Mouse (Mus musculus): ENCODE results near the gene Olfr644. TPM values are rescaled to one million over a fixed set of nuclear protein-coding genes. Genes with fewer than 3 reads are reported as not detected.

Gene Olfr644
- total RNA-seq (2023): not detected

GRCm38 (mm10) chr7:104071769-104072168 lies at the start of gene Olfr644:
Gene Olfr644, minus strand, starts transcription at chr7:104071869.

GRCm38 (mm10) chr7:104104757-104104972 lies 33.0 kb upstream of the Olfr644 start, which contains the start of gene Olfr646:
Gene Olfr646, plus strand, starts transcription at chr7:104104873.

GRCm38 (mm10) chr7:104085365-104085764 lies 13.7 kb upstream of the Olfr644 start, which contains the start of gene Olfr645:
Gene Olfr645, minus strand, starts transcription at chr7:104085465.

GRCm38 (mm10) chr7:104061345-104061744 lies 10.3 kb downstream of the Olfr644 start, which contains the start of gene 4930516K23Rik:
Gene 4930516K23Rik, minus strand, starts transcription at chr7:104061445.

GRCm38 (mm10) chr7:104052566-104052965 lies 19.1 kb downstream of the Olfr644 start, which contains the start of gene Olfr642:
Gene Olfr642, minus strand, starts transcription at chr7:104052666.

GRCm38 (mm10) chr7:104035145-104035544 lies 36.5 kb downstream of the Olfr644 start, which contains the start of gene Olfr641:
Gene Olfr641, plus strand, starts transcription at chr7:104035445.

GRCm38 (mm10) chr7:104025473-104025872 lies 46.2 kb downstream of the Olfr644 start, which contains the start of gene Olfr640:
Gene Olfr640, minus strand, starts transcription at chr7:104025573.

GRCm38 (mm10) chr7:104017203-104017602 lies 54.5 kb downstream of the Olfr644 start, which contains the start of gene Olfr639:
Gene Olfr639, minus strand, starts transcription at chr7:104017303.

Other genes with a start within 250 kb of the Olfr644 start
- 2,802 TPM for gene Hbb-bs, start 243.8 kb downstream of the Olfr644 start, total RNA-seq (2023)
- not detected for gene Hbb-bh2, start 231.3 kb downstream of the Olfr644 start, total RNA-seq (2023)
- not detected for gene Hbb-bh1, start 228.7 kb downstream of the Olfr644 start, total RNA-seq (2023)
- gene Hbb-y, start 218.7 kb downstream of the Olfr644 start, total RNA-seq (2023): not detected
- not detected for gene Olfr66, start 185.6 kb downstream of the Olfr644 start, total RNA-seq (2023)
- not detected for gene Olfr64, start 177.4 kb downstream of the Olfr644 start, total RNA-seq (2023)
- gene Olfr65, start 168.4 kb downstream of the Olfr644 start, total RNA-seq (2023): not detected
- not detected for gene Olfr631, start 143.0 kb downstream of the Olfr644 start, total RNA-seq (2023)
- not detected for gene Olfr632, start 137.5 kb downstream of the Olfr644 start, total RNA-seq (2023)
- not detected for gene Olfr633, start 127.4 kb downstream of the Olfr644 start, total RNA-seq (2023)
- gene Olfr635, start 100.7 kb downstream of the Olfr644 start, total RNA-seq (2023): not detected
- gene Olfr638, start 73.1 kb downstream of the Olfr644 start, total RNA-seq (2023): not detected
- not detected for gene Olfr639, start 54.6 kb downstream of the Olfr644 start, total RNA-seq (2023)
- not detected for gene Olfr640, start 46.3 kb downstream of the Olfr644 start, total RNA-seq (2023)
- not detected for gene Olfr641, start 36.4 kb downstream of the Olfr644 start, total RNA-seq (2023)
- not detected for gene Olfr642, start 19.2 kb downstream of the Olfr644 start, total RNA-seq (2023)
- gene 4930516K23Rik, start 10.4 kb downstream of the Olfr644 start, total RNA-seq (2023): not detected
- gene Olfr645, start 13.6 kb upstream of the Olfr644 start, total RNA-seq (2023): not detected
- gene Olfr646, start 33.0 kb upstream of the Olfr644 start, total RNA-seq (2023): not detected
- not detected for gene Ubqln5, start 58.0 kb upstream of the Olfr644 start, total RNA-seq (2023)
- gene Olfr643, start 65.5 kb upstream of the Olfr644 start, total RNA-seq (2023): not detected
- not detected for gene Ubqln3, start 71.4 kb upstream of the Olfr644 start, total RNA-seq (2023)
- not detected for gene Ubqlnl, start 78.7 kb upstream of the Olfr644 start, total RNA-seq (2023)
- not detected for gene Olfm5, start 93.0 kb upstream of the Olfr644 start, total RNA-seq (2023)
- not detected for gene Olfr648, start 111.5 kb upstream of the Olfr644 start, total RNA-seq (2023)
- not detected for gene Olfr649, start 124.1 kb upstream of the Olfr644 start, total RNA-seq (2023)
- gene Trim6, start 146.9 kb upstream of the Olfr644 start, total RNA-seq (2023): 0.50 TPM
- gene Trim34a, start 172.6 kb upstream of the Olfr644 start, total RNA-seq (2023): 26.2 TPM
- gene Trim5, start 216.2 kb upstream of the Olfr644 start, total RNA-seq (2023): 12.7 TPM
- gene Trim12a, start 243.6 kb upstream of the Olfr644 start, total RNA-seq (2023): 151 TPM